Mouse (Mus musculus) hindbrain, embryonic 12.5 days (tissue): Measurements from ENCODE around the gene Pld2. TPM values are rescaled to one million over a fixed set of nuclear protein-coding genes. Genes with fewer than 3 reads are reported as not detected.
"Not testable (repeated sequence)": the region's sequence is repeated elsewhere in the genome, so short reads cannot be mapped to it uniquely, and the experiment has no call there.

ENCODE experiments used
- ATAC-seq: fragments of 200-750 bp; cut with Nextera tagmentation; 2 replicates; pipeline ENCODE4 v1.8.0; 2017; ENCODE audit warnings: moderate TSS enrichment; ENCODE audit not compliant: low FRiP score
- H3K27ac ChIP-seq: fragments of 300-500 bp; sonication (generic); 2 replicates; pipeline ENCODE4 v1.5.1; 2016; ENCODE audit warnings: mild to moderate bottlenecking
- H3K27me3 ChIP-seq: fragments of 300-500 bp; sonication (generic); 2 replicates; pipeline ENCODE4 v1.6.1; 2016; ENCODE audit warnings: mild to moderate bottlenecking
- H3K36me3 ChIP-seq: fragments of 300-500 bp; sonication (generic); 2 replicates; pipeline ENCODE4 v1.6.1; 2016; ENCODE audit warnings: mild to moderate bottlenecking
- H3K4me1 ChIP-seq: fragments of 300-500 bp; sonication (generic); 2 replicates; pipeline ENCODE4 v1.6.1; 2016
- H3K4me2 ChIP-seq: fragments of 300-500 bp; sonication (generic); replicated peaks from 2 replicates; pipeline ENCODE4 v1.6.1; 2016; ENCODE audit warnings: mild to moderate bottlenecking
- H3K4me3 ChIP-seq: fragments of 300-500 bp; sonication (generic); 2 replicates; pipeline ENCODE4 v1.5.1; 2016; ENCODE audit warnings: mild to moderate bottlenecking
- H3K9ac ChIP-seq: fragments of 300-500 bp; sonication (generic); 2 replicates; pipeline ENCODE4 v1.6.1; 2016; ENCODE audit warnings: mild to moderate bottlenecking, moderate library complexity
- H3K9me3 ChIP-seq: fragments of 300-500 bp; sonication (generic); replicated peaks from 2 replicates; pipeline ENCODE4 v1.6.1; 2016; ENCODE audit warnings: mild to moderate bottlenecking
- WGBS: fragments of 180-500 bp; shearing (Covaris S2); methylation state at CpG from one replicate; pipeline ENCODE4 v1.1.7; 2016; 5-methylcytosine and 5-hydroxymethylcytosine counted together
- polyA plus RNA-seq: library from polyadenylated mRNA; unstranded; fragments of >200 nt; fragmentation: Nextera tagmentation; extraction: Ambion mirVana; gene quantifications from 2 replicates; pipeline ENCODE4 v1.2.1, GENCODE M21; 2016

The Pld2 gene
- polyA plus RNA-seq, 1 experiment from 2014 or later: 7.2 TPM

GRCm38 (mm10) chr11:70513520-70513919, 26.3 kb upstream of the Pld2 start:
- Histone ChIP-seq H3K4me3 (no peak overlapping the region), H3K36me3 (no peaks in the 10 kb centered on the region), H3K9ac (no peak overlapping the region), H3K9me3 (no peaks in the 10 kb centered on the region), H3K4me2 (no peak overlapping the region), H3K4me1 (peaks cover 8% of the 10 kb centered on the region), H3K27me3 (0 out of 2 replicates have a peak, but pooled peaks cover 11% of the 10 kb centered on the region), H3K27ac (no peak overlapping the region)
- ATAC-seq: no peak
- WGBS: 51% methylated on average over 11 of the region's 11 CpGs

GRCm38 (mm10) chr11:70514288-70514687, 25.6 kb upstream of the Pld2 start, which contains the start of gene Vmo1:
Gene Vmo1 (minus strand): TSS chr11:70514616.
- WGBS: 88% methylated on average over 7 of the region's 7 CpGs
- Histone ChIP-seq H3K36me3 (no peaks in the 10 kb centered on the region), H3K9ac (no peak within 1 kb of the TSS)

GRCm38 (mm10) chr11:70516352-70516751, 23.5 kb upstream of the Pld2 start:
- H3K27me3 ChIP-seq: peaks cover 5% of the 10 kb centered on the region; the same call in 1 of the 2 replicates
- H3K4me3 ChIP-seq: no peak overlapping the region
- ATAC-seq: no peak
- no peak overlapping the region for H3K9ac ChIP-seq
- no peak overlapping the region for H3K27ac ChIP-seq
- no peak overlapping the region for H3K4me2 ChIP-seq
- no peaks in the 10 kb centered on the region for H3K9me3 ChIP-seq
- WGBS: 30% methylated on average over 2 of the region's 2 CpGs
- no peaks in the 10 kb centered on the region for H3K36me3 ChIP-seq
- H3K4me1 ChIP-seq: peaks cover 6% of the 10 kb centered on the region; the same call in 1 of the 2 replicates

More at GRCm38 (mm10) chr11:70514288-70514687, 25.6 kb upstream of the Pld2 start, which contains the start of gene Vmo1:
- Histone ChIP-seq H3K27ac (no peak within 1 kb of the TSS), H3K4me3 (no peak within 1 kb of the TSS), H3K27me3 (0 out of 2 replicates have a peak, but pooled peaks cover 11% of the 10 kb centered on the region), H3K9me3 (no peaks in the 10 kb centered on the region), H3K4me1 (peaks cover 8% of the 10 kb centered on the region), H3K4me2 (no peak within 1 kb of the TSS)
- no peak for ATAC-seq

GRCm38 (mm10) chr11:70518436-70518835, 21.4 kb upstream of the Pld2 start:
- no peaks in the 10 kb centered on the region for H3K36me3 ChIP-seq
- no peak overlapping the region for H3K4me3 ChIP-seq
- H3K27me3 ChIP-seq: peaks cover 5% of the 10 kb centered on the region; the same call in 1 of the 2 replicates
- H3K9ac ChIP-seq: no peak overlapping the region
- WGBS: 72% methylated on average over 1 of the region's 1 CpGs
- no peaks in the 10 kb centered on the region for H3K9me3 ChIP-seq
- no peak overlapping the region for H3K27ac ChIP-seq
- ATAC-seq: no peak
- no peak overlapping the region for H3K4me2 ChIP-seq
- peaks cover 6% of the 10 kb centered on the region; the same call in 1 of the 2 replicates for H3K4me1 ChIP-seq

GRCm38 (mm10) chr11:70518923-70519322, 20.9 kb upstream of the Pld2 start, which contains the start of gene Gltpd2:
Gene Gltpd2 (plus strand): TSS chr11:70519196.
- no peaks in the 10 kb centered on the region for H3K36me3 ChIP-seq
- WGBS: 76% methylated on average over 10 of the region's 10 CpGs
- H3K27ac ChIP-seq: no peak within 1 kb of the TSS
- H3K4me2 ChIP-seq: peak within 1 kb of the TSS; percentile 42
- ATAC-seq: no peak
- peaks cover 5% of the 10 kb centered on the region; the same call in 1 of the 2 replicates for H3K27me3 ChIP-seq
- peak within 1 kb of the TSS; percentile 25 for H3K4me3 ChIP-seq
- peaks cover 6% of the 10 kb centered on the region; the same call in 1 of the 2 replicates for H3K4me1 ChIP-seq
- no peaks in the 10 kb centered on the region for H3K9me3 ChIP-seq
- H3K9ac ChIP-seq: peak within 1 kb of the TSS; percentile 44; the same call in 1 of the 2 replicates

- peak overlapping the region; percentile 36; the same call in 1 of the 2 replicates for H3K27ac ChIP-seq
- no peak; the same call in 1 of the 2 replicates for ATAC-seq
- 17% methylated on average over 41 of the region's 41 CpGs for WGBS
These were observed 19.6 kb upstream of the Pld2 start for GRCm38 (mm10) chr11:70520178-70520769.

GRCm38 (mm10) chr11:70523306-70523989, 16.4 kb upstream of the Pld2 start:
- not testable (repeated sequence) for H3K4me2 ChIP-seq, H3K4me3 ChIP-seq, H3K27ac ChIP-seq, H3K9ac ChIP-seq, H3K27me3 ChIP-seq, ATAC-seq, H3K9me3 ChIP-seq
- H3K36me3 ChIP-seq: peaks cover 20% of the 10 kb centered on the region
- H3K4me1 ChIP-seq: peaks cover 11% of the 10 kb centered on the region
- WGBS: 87% methylated on average over 8 of the region's 8 CpGs

More at GRCm38 (mm10) chr11:70520178-70520769, 19.6 kb upstream of the Pld2 start:
- no peaks in the 10 kb centered on the region for H3K9me3 ChIP-seq
- no peaks in the 10 kb centered on the region for H3K36me3 ChIP-seq
- H3K9ac ChIP-seq: peak overlapping the region; percentile 44
- peak overlapping the region; percentile 25 for H3K4me3 ChIP-seq
- peaks cover 5% of the 10 kb centered on the region; the same call in 1 of the 2 replicates for H3K27me3 ChIP-seq
- H3K4me2 ChIP-seq: peak overlapping the region; percentile 42
- H3K4me1 ChIP-seq: peaks cover 6% of the 10 kb centered on the region; the same call in 1 of the 2 replicates

GRCm38 (mm10) chr11:70524782-70525181, 15.1 kb upstream of the Pld2 start:
- peaks cover 11% of the 10 kb centered on the region for H3K4me1 ChIP-seq
- no peak overlapping the region for H3K27ac ChIP-seq
- H3K9ac ChIP-seq: no peak overlapping the region; the same call in 1 of the 2 replicates
- peak overlapping the region; percentile 71 for H3K4me3 ChIP-seq
- H3K4me2 ChIP-seq: peak overlapping the region; percentile 49
- peaks cover 29% of the 10 kb centered on the region for H3K36me3 ChIP-seq
- no peak for ATAC-seq
- no peaks in the 10 kb centered on the region for H3K9me3 ChIP-seq
- WGBS: 7% methylated on average over 8 of the region's 8 CpGs
- H3K27me3 ChIP-seq: peaks cover 2% of the 10 kb centered on the region; the same call in 1 of the 2 replicates

- ATAC-seq: peak; percentile 95
These were observed 14.6 kb upstream of the Pld2 start, which contains the start of gene Psmb6 for GRCm38 (mm10) chr11:70525184-70525678. Gene Psmb6 (plus strand): TSS chr11:70525367.

GRCm38 (mm10) chr11:70525726-70526125, 14.1 kb upstream of the Pld2 start:
- 4% methylated on average over 12 of the region's 12 CpGs for WGBS
- peak overlapping the region; percentile 79 for H3K9ac ChIP-seq
- H3K27me3 ChIP-seq: no peaks in the 10 kb centered on the region
- H3K36me3 ChIP-seq: peaks cover 29% of the 10 kb centered on the region
- H3K9me3 ChIP-seq: no peaks in the 10 kb centered on the region
- peak overlapping the region; percentile 68; the same call in 1 of the 2 replicates for H3K27ac ChIP-seq
- H3K4me3 ChIP-seq: peak overlapping the region; percentile 71
- peak; percentile 53 for ATAC-seq
- peak overlapping the region; percentile 75 for H3K4me2 ChIP-seq
- H3K4me1 ChIP-seq: peaks cover 5% of the 10 kb centered on the region

More at GRCm38 (mm10) chr11:70525184-70525678, 14.6 kb upstream of the Pld2 start, which contains the start of gene Psmb6:
- H3K4me2 ChIP-seq: peak within 1 kb of the TSS; percentile 75
- H3K9me3 ChIP-seq: no peaks in the 10 kb centered on the region
- H3K27me3 ChIP-seq: no peaks in the 10 kb centered on the region
- H3K27ac ChIP-seq: peak within 1 kb of the TSS; percentile 68
- H3K4me3 ChIP-seq: peak within 1 kb of the TSS; percentile 71
- peaks cover 29% of the 10 kb centered on the region for H3K36me3 ChIP-seq
- H3K9ac ChIP-seq: peak within 1 kb of the TSS; percentile 79
- 1% methylated on average over 25 of the region's 26 CpGs for WGBS
- H3K4me1 ChIP-seq: peaks cover 7% of the 10 kb centered on the region

- no peak for ATAC-seq
- 90% methylated on average over 12 of the region's 12 CpGs for WGBS
- H3K27me3 ChIP-seq: no peaks in the 10 kb centered on the region
- peaks cover 5% of the 10 kb centered on the region for H3K4me1 ChIP-seq
- peak overlapping the region; percentile 75 for H3K4me2 ChIP-seq
- peaks cover 29% of the 10 kb centered on the region for H3K36me3 ChIP-seq
- no peak overlapping the region for H3K27ac ChIP-seq
- H3K9ac ChIP-seq: peak overlapping the region; percentile 79
- H3K9me3 ChIP-seq: no peaks in the 10 kb centered on the region
- H3K4me3 ChIP-seq: peak overlapping the region; percentile 71
These were observed 13.7 kb upstream of the Pld2 start for GRCm38 (mm10) chr11:70526211-70526610.

GRCm38 (mm10) chr11:70528610-70529009, 11.3 kb upstream of the Pld2 start:
- peaks cover 29% of the 10 kb centered on the region for H3K36me3 ChIP-seq
- no peaks in the 10 kb centered on the region for H3K9me3 ChIP-seq
- 93% methylated on average over 7 of the region's 7 CpGs for WGBS
- no peak overlapping the region for H3K9ac ChIP-seq
- H3K27ac ChIP-seq: no peak overlapping the region
- no peak overlapping the region for H3K4me2 ChIP-seq
- no peaks in the 10 kb centered on the region for H3K27me3 ChIP-seq
- peaks cover 5% of the 10 kb centered on the region for H3K4me1 ChIP-seq
- no peak for ATAC-seq
- no peak overlapping the region for H3K4me3 ChIP-seq
